Mouse (Mus musculus) CD8-positive naive resting alpha-beta T cell, adult 2 months (primary cell): ENCODE measurements around the gene Dbn1.

Source experiments
- DNase-seq, 2 experiments: peaks; one replicate each; pipeline ENCODE4 v3.0.0; 2022; ENCODE audit warnings: low read depth in 2 of 2, low spot score in 2 of 2

The Dbn1 gene

DNA sequence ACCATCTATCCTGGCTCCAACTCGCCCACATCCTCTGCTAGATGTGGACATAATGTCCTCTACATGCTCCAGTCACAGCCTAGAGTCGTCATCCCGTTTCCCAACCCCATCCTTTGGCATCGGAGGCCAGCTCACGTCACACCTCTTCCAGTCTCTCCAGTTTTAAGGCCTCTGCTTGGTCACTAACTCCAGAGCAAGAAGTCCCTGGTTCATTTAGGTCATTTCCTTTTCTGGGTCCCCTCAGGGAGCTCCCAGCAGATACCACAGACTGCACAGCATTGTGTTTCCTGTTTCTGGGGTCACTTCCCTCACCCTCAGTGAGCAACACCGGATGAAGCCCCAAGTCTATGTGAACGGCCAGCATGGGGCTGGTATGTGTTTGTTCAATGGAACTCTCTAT is 8.9 kb downstream of the Dbn1 start:
- DNase-seq = no peak

DNA sequence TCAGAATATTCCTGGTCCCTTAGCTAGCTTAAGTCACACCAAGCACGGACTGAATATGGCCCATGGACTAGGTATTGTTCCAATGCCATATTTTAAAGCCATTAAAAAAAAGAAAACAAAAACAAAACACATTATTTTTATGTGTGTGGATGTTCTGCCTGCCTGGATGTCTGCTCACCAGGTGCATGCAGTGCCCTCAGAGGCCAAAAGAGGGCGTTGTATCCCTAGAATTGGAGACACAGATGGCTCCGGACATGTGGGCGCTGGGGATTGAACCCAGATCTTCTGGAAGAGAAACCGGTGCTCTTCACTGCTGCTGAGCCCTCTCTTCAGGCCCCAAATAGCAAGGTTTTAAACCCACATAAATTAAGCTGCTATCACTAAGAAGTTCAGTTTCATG is 9.9 kb downstream of the Dbn1 start:
- no peak for DNase-seq

DNA sequence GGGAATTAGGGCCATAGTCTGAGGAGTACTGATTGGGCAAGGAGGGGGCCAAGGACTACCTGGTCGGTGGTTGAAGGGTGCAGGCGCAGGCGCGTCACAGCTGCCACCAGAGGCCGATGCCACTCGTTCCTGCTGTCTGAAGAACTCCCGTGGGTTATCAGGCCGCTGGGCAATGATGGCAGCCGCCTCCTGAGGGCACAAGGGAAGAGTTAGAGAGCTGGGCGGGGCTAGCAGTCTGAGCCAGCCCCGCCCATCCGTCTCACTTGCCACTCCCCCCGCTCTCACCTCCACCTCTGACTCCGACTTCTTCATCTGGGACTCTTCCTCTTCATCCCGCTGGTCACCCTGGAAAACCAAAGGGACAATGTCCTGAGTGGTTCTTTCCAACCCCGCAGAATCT is 10.4 kb downstream of the Dbn1 start:
- DNase-seq = no peak

DNA sequence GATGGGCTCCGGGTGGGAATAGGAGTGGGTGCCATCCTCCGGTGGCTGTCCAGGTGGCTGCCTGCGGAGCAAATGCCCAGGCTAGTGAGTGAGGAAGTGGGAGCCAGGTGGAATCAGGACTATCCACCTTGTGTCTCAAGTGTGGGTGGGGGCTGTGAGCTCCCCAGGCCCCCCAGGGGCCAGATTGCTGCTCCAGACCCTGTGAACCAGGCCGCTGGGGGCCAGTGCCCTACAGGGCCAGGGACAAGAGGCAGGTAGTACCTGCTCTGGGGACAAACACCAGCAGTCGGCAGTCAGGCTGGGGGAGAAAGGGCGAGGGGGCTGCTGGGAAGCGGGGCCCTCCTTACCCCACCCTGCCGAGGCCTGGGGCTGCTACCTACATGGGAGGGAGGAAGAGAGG is 11.7 kb downstream of the Dbn1 start:
- no peak for DNase-seq

DNA sequence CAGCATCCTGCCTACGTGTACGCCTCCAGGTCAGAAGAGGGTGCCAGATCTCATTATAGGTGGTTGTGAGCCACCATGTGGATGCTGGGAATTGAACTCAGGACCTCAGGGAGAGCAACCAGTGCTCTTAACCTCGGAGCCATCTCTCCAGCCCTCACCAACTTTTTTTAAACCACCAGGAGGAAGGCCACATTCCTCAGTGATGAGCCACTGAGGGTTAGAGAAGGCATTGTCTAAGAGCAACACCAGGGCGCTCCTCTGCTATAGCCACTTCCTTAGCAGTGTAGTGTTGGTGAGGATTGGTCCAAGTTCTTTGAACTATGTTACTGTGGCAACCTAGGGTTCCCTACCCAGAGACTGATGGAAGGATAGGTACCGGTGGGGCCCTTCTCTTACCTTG is 12.2 kb downstream of the Dbn1 start:
- no peak for DNase-seq

DNA sequence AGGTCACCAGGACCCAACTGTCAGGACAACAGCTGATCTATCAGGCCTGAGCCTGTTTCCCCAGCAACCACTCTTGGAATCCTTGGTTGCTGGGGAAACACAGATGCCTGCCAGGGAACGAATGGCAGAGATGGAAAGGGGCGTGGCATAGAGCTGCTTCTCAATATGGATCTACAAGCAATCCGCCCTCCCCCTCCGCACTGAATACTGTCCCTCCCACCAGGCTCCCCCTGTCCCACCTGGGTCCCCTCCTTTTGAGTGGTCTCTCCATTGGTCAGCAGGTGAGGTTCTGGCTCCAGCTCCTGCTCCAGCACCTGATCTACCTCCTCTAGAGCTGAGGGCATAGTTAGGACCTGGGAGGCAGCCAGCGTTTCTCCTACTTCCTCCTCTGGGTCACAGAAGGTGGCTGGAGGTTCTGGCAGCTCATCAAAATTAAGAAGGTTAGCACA is 13.3 kb downstream of the Dbn1 start:
- DNase-seq = no peak

DNA sequence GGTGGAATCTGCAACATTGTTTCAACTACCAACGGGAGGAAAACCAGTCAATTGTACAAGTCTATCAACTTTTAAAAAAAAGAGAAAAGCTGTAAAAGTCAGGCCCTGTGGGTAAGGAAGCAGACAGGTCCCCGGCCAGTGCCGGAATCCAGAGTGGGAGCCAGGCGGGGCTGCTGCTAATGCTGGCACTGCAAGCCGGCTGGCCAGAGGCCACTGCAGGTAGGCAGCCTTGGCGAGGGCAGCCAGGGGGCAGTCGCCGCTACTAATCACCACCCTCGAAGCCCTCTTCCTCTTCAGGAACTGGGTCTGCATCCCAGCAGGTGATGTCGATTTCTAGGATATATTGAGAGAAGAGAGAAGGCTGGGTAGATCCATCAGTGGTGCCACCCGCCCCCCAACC is 13.9 kb downstream of the Dbn1 start:
- DNase-seq = no peak

DNA sequence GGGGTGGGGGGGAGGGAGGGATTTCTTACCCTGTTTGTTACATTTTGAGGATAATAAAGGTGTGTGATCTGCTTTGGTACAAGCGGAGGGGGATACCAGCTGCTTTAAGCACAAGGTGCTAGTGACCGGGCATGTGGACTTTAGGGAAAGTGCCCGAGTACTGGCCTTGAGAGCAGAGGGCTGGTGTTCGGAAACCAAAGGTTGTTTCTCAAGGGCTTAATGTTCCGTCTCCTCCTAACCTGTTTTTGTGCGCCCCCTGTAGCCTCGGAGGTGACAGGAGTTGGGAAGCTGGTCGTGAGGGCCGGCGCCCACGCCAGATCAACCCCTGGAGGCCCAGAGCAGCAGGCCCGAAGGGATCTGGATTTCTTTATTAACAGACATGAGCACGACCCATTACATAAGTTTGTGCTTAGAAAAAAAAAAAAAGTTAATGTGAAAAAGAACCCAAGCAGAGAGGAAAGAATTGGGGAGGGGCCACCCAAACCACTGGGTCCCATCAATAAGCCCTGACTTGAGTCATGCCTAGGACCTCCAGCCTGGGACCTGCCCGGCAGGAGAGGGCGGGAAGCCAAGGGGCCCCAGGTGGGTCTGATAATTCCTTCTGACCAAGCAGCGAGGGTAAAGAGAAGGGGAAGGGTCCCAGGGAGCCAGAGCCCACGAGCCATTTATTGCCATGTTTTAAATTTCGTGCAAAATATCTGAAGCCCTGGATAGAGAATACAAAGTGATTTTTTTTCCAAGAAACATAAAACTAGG is 14.7 kb downstream of the Dbn1 start:
- peak in 1 of 2 experiments; percentile 37 for DNase-seq

DNA sequence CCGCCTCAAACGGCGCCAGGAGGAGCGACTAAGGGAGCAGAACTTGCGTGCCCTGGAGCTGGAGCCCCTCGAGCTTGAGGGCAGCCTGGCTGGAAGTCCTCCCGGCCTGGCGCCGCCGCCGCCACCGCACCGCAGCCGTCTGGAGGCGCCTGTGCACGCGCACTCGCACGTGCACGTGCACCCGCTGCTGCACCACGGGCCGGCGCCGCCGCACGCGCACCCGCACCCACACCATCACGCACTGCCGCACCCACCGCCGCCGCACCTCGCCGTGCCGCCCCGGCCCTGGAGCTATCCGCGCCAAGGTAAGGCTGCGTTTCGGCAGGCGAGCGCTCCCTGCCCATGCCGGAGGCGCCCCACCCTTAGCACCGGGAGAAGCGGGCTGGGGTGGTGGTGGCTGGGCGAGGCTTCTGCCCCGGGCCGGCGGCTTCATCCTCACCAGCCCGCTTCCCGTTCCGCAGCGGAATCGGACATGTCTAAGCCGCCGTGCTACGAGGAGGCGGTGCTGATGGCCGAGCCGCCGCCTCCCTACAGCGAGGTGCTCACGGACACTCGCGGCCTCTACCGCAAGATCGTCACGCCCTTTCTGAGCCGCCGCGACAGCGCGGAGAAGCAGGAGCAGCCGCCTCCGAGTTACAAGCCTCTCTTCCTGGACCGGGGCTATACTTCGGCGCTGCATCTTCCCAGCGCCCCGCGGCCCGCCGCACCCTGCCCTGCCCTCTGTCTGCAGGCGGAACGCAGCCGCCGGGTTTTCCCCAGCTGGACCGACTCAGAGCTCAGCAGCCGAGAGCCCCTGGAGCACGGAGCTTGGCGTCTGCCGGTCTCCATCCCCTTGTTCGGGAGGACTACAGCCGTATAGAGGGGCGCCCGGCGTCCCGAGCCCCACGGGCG is 15.5 kb downstream of the Dbn1 start:
- DNase-seq = peak; percentile 33 to 48

DNA sequence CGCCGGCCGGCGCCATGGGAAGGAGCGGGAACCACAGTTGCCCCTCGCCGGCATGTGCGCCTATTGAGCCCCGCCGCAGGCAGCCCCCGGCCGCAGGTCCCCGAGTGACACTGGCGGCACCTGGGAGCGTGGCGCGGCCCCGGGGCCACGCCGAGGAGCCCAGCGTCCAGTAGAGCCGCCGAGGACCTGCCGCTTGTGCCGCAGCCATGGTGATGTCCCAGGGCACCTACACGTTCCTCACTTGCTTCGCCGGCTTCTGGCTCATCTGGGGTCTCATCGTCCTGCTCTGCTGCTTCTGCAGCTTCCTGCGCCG is 16.1 kb downstream of the Dbn1 start:
- DNase-seq = peak in 1 of 2 experiments; percentile 42

DNA sequence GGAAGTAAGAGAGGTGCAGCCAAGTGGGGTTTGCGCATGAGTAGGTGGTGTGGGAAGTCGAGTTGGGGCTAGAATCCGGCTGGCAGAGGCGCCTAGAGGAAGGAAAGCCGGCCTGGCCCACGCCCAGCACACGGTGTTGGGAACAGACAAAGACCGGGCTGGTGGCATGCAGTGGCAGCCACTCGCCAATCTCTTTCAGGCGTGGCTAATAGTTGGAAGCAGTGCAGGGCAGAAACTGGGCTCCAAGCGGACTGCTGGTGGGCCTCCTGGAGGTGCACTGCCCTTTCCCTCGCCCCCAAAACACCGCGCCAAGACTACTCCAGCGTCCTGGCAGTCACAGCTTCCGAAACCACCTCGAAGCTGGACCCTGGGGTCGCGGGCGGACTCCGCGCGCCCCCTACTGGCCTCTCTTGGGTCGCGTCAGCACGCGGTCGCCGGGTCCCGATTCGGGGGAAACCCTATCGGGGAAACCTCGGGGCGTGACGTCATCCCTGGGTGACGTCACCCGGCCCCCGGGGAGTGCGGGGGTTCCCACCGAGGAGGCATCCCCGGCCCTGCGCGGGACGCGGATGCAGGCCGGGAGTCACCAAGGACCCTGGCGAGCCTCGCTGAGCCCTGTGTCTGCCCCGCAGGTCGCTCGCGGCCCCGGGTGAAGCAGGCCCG is 16.6 kb downstream of the Dbn1 start:
- DNase-seq = peak; percentile 89 to 90

DNA sequence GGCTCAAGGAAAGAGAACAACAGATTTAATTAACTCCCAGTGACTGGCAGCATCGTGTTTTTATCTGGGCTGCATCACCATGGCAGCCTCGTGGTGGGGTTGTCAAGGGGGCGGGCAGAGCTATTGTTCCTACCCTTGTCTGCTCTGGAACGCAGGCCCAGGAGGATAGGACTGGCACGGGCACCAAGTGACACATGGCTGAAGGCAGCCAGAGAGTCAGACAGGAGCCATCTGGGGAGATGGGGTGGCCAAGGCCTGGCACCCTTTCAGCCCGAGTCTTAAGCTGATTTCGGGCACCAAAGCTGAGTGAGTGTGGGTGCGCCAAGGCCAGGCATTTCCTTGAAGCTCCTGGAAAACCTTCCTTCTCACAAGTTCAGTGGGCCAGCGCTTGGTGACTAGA is 17.5 kb downstream of the Dbn1 start:
- no peak for DNase-seq

DNA sequence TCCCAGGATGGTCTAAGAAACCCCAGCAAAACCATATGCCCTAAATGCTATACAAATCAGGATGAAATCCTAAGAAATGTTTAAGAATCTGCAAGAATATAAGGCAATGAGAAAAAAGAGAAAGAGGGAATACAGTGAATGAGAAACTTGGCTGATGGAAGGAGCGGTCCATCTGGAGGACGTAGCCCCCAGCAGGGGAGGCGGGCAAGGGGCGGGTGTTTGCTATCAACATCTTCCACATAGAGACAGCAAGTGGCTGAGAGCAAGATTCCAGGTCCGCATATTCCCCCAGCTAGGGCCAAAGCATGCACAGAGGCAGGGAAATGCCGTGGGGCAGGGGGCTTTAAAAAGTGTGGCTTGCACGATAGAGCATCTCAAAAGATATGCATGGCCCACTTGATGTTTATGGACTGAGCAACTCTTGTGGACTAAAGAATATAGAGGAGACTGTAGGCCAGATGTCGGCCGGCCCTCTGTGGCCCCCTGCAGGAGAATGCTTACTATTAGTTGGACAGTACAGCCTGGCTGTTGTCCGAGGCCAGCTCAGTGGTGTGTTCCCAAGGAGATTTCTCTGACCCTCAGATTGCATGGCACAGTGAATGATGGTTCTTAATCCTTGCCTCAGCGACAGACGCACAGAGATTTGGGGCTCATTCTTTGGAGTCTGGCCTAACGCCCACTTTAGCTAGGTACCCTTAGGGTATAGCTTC is 18.9 kb downstream of the Dbn1 start:
- no peak for DNase-seq

DNA sequence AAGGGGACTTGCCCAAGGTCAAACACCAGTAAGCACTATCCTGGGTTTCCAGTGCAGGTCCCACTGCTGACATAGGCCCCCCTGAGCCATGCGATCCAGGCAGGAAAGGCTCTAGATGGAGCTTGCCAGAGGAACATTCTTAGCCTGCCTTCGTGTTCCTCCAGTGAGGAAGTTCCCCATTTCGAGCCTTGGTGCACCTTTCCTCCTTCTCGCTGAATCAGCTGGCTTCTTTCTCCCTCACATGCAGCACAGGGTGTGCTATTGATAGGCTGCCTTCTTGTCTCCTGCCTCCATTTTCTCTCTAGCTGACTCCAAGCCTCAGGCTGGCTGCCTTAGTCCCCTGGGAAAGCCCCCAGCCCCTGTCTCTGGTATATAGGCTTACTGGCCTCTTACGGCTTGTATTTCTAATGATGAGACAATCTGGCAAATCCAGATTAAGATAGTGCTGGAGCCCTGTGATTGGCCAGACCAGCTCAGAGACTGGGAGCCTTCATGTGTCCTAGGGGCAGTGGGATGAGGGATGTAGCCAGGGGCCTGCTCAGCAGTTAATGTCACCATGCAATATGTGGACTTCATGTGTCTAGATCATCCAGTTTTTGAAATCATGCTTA is 22.0 kb downstream of the Dbn1 start:
- no peak for DNase-seq

DNA sequence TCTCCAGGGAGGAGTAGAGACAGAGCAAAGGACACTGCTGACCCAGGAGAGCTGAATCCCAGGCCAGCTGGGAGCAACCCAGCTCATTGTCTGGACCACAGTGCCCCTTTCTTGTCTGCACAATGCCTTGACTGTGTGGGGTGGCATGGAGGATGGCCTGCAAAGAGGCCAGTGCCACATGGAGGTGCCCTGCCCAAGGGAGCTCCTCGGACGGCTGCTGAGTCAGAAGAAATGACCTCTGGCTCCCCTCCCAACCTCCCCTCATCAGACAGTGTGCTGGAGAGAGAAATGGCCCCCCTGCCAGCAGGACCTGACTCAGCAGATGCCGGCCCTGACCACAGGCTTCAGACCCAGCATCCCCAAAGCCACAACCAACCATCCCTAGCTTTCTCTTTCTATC is 22.7 kb downstream of the Dbn1 start:
- no peak for DNase-seq

DNA sequence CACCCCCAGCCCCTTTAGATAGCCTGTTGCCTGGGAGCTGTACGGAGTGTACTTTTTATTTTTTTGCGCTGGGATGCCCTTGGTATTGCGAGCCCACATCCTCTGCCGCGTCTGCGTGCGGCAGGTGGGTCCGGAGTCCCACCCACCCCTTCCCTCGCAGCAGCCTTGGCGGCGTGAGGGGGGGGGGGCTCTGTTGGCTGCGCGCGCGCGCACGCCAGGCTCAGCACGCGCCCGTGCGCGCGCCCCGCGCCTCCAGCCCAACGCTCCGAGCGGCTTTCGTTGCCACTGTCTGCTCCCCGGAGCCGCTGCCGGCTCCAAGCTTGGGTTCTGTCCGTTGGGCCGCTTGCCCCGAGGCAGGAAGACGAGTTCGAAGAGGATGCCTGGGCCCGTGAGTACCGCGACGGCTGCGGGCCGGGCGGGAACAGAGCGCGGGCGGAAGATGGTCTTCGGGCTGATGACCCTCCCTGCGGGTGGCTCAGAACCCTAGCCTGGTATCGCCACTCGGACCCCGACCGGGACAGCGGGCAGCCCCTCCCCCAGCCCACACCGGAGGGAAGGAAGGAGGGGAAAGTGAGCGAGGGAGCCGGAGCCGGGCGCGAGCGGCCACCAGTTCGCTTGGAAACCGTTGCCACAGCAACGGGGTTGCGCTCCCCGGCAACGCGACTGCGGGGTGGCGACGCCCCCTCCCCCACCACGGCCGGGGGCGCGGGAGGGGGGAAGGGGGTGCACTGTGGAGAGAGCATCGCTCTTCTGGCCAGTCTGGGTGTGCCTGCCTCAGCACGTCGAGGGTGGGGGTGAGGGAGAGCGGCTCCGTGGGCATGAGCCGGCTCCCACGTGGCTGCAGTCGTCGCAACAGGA is 23.7 kb downstream of the Dbn1 start, which contains the start of gene Prr7:
Gene Prr7 (plus strand): TSS at position 241 of the 858 bp plus-strand sequence.
- peak; percentile 56 to 61 for DNase-seq

DNA sequence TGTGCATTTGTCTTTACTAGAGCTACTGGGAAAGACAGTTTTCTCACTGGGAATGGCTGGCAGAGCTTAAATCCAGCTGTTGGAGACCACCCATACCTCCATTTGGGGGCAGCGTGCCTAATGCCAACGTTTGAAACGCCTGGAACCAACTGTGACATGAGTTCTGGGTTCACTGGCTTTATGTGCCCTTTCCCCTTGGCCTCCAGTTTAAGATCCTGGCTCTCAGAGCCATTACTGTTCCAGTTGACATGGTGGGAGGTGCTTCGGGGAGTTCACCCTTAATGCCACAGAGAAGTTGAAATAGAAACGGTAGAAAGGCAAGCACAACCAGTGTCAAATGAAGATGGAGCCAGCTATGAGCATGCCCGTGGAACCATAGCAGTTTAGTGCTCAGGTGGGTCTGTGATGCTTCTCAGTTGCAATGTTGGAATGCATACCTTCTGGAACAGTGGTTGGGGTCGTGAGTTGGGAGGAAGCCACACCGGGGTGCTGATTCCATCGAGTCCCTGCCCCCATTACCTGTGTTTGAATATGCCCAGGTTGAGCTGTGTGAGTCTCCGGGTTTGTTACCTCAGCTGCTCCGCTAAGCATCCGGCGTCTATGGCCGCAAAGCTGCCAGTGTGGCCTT is 24.4 kb downstream of the Dbn1 start:
- DNase-seq = peak in 1 of 2 experiments; percentile 61

DNA sequence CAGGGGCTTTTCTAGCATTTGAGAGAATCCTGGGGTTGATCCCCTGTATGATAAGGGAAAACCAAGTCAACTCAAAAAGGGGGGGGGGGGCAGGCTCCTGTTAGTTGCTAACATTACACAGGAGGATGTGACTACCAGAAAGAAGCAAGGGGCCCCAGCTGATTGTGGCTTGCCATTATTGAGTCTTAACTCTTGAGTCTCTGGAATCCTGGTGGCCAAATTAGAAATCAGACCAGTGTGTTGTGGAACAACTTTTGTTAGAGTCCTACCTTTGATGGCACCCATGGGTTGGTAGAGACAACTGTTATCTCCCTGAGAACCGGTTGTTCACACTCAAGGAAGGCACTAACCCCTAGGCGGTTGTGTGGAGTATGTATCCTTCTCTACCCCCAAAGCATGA is 24.9 kb downstream of the Dbn1 start:
- DNase-seq = no peak

DNA sequence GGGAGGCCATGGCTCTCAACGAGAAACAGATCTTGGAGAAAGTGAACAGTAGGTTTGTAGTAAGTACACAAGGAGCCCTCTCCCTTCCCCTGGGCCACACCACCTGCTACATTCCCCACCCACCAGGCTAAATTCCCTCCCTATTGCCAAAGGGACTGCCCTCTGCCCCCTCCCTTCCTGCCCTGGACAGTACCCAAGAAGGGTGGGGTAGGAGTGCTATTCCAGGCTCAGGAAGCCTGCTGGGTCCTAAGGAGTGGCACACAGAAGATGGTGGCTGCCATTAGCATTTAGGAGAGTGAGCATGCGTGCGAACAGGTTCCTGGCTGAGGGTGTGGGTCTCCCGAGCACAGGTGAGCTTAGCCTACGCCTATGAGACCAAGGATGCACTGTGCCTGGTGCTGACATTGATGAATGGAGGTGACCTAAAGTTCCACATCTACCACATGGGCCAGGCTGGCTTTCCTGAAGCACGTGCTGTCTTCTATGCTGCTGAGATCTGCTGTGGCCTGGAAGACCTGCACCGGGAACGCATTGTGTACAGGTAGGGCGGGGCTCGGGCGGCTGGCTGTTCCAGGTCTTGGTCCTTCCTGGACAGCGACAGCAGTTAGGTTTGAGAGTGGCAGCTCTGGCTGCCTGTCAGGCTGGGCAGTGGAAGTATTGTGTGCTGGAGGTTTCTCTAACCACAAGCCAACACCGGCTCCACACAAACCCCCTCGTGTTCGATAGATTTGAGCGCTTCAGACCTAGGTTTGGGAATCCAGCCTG is 35.9 kb downstream of the Dbn1 start:
- no peak for DNase-seq
